Mouse (Mus musculus) retina, adult 2 months (tissue): ENCODE measurements around the gene Phactr2.

Experiments used
- DNase-seq: peaks from one replicate; pipeline ENCODE4 v3.0.0-alpha.2; 2012; ENCODE audit warnings: low read depth, low spot score

Phactr2 gene

GRCm38 (mm10) chr10:13331405-13332032 lies 142.7 kb downstream of the Phactr2 start:
- no peak for DNase-seq

- DNase-seq = no peak
Observed at GRCm38 (mm10) chr10:13328602-13329001, 145.6 kb downstream of the Phactr2 start.

- no peak for DNase-seq
Observed at GRCm38 (mm10) chr10:13326149-13326873, 147.9 kb downstream of the Phactr2 start.

- peak; percentile 64 for DNase-seq
Observed at GRCm38 (mm10) chr10:13323806-13324411, 150.3 kb downstream of the Phactr2 start.

GRCm38 (mm10) chr10:13323139-13323805 lies 150.9 kb downstream of the Phactr2 start:
- DNase-seq = no peak

- DNase-seq = no peak
Observed at GRCm38 (mm10) chr10:13314999-13315398, 159.2 kb downstream of the Phactr2 start.

GRCm38 (mm10) chr10:13312576-13312975 lies 161.6 kb downstream of the Phactr2 start:
- no peak for DNase-seq

- DNase-seq = no peak
Observed at GRCm38 (mm10) chr10:13311612-13312011, 162.6 kb downstream of the Phactr2 start.

- no peak for DNase-seq
Observed at GRCm38 (mm10) chr10:13310075-13310474, 164.1 kb downstream of the Phactr2 start.

GRCm38 (mm10) chr10:13304641-13305241 lies 169.5 kb downstream of the Phactr2 start:
- no peak for DNase-seq

GRCm38 (mm10) chr10:13303271-13304265 lies 170.6 kb downstream of the Phactr2 start:
- DNase-seq = no peak

GRCm38 (mm10) chr10:13300601-13301000 lies 173.6 kb downstream of the Phactr2 start:
- no peak for DNase-seq

- no peak for DNase-seq
Observed at GRCm38 (mm10) chr10:13300196-13300595, 174.0 kb downstream of the Phactr2 start.

GRCm38 (mm10) chr10:13294886-13295285 lies 179.3 kb downstream of the Phactr2 start:
- no peak for DNase-seq

- DNase-seq = no peak
Observed at GRCm38 (mm10) chr10:13292026-13292425, 182.2 kb downstream of the Phactr2 start.

- no peak for DNase-seq
Observed at GRCm38 (mm10) chr10:13289252-13289961, 184.8 kb downstream of the Phactr2 start.

- no peak for DNase-seq
Observed at GRCm38 (mm10) chr10:13288296-13288695, 185.9 kb downstream of the Phactr2 start.

GRCm38 (mm10) chr10:13283441-13283840 lies 190.8 kb downstream of the Phactr2 start:
- DNase-seq = no peak

GRCm38 (mm10) chr10:13280298-13280853 lies 193.8 kb downstream of the Phactr2 start:
- no peak for DNase-seq

- DNase-seq = no peak
Observed at GRCm38 (mm10) chr10:13276298-13276697, 197.9 kb downstream of the Phactr2 start.
